Mouse (Mus musculus) adrenal gland, adult 8-10 months (tissue): ENCODE data around the gene Per1. TPM values are rescaled to one million over a fixed set of nuclear protein-coding genes. Genes with fewer than 3 reads are reported as not detected.

Experiments used
- DNase-seq: peaks from one replicate; pipeline ENCODE4 v3.0.0; 2022
- total RNA-seq, 4 experiments: library from RNA; stranded (reverse); gene quantifications; 2 replicates each; pipeline ENCODE4 v1.2.4; 2022

Gene Per1
- total RNA-seq, 4 experiments from 2014 or later: 30.0 to 119 (median 51.6) TPM

DNA sequence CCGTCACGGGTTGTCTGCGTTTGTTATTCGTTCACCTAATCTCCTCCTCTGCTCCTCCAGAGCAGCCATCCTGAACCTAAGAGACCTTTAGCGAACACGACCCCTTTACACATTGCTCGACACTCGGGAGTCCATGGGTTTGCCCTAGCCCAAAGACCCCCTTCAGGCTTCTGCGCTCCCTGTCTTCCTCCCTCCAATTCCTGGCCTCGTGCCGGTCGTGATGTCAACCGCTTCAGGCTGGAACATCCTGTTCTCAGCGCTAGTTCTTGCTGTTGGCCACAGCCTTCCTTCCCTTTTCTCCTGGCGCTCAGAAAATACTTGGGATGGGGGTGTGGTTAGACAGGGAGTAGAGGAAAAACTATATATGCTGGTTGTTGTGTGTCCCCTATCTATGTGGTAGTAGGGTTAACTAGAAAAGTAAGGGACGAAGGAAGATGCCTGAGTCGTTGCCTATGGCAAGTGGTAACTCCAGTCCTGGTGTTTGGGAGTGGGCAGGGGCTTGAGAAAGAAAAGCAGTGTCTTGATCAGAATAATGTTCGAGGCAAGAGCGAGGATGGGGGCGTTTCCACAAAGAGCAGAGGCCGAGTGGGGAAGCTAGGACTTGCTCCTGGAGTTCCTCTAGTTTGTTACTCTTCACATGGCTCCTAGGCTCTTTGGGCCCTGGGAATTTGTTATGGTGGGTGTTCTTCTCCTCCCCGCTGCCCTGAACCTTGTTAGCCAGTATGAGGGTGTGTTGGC, 4.3 kb downstream of the Per1 start:
- DNase-seq: no peak

- DNase-seq: peak; percentile 95
Measured at GRCm38 (mm10) chr11:69099915-69100345, 4.9 kb downstream of the Per1 start.

- DNase-seq: no peak
Measured at GRCm38 (mm10) chr11:69100639-69101360, 5.8 kb downstream of the Per1 start.

DNA sequence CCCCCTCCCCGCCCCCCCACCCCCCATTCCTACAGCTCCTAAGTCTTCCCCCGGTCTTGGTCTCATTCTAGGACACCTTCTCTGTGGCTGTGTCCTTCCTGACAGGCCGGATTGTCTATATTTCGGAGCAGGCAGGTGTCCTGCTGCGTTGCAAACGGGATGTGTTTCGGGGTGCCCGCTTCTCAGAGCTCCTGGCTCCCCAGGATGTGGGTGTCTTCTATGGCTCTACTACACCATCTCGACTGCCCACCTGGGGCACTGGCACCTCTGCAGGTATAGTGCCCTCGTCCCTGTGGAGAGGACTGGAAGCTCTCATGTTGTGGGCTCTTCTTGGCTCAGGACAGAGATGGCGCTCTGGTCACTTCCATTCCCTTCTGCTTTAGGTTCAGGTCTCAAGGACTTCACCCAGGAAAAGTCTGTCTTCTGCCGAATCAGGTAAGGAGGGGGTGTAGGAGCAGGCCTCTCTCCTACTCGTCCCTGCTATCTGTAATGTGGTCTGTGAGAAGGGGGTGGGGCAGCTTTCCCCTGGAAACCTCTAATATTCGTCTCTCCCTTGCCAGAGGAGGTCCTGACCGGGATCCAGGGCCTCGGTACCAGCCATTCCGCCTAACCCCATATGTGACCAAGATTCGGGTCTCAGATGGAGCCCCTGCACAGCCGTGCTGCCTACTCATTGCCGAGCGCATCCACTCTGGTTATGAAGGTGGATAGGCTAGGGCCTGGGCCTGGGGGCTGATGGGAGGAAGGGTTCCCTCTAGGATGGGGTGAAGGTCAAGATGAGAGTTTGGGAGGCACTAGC, 6.8 kb downstream of the Per1 start:
- no peak for DNase-seq

- DNase-seq: no peak
Measured at GRCm38 (mm10) chr11:69102403-69102725, 7.3 kb downstream of the Per1 start.

DNA sequence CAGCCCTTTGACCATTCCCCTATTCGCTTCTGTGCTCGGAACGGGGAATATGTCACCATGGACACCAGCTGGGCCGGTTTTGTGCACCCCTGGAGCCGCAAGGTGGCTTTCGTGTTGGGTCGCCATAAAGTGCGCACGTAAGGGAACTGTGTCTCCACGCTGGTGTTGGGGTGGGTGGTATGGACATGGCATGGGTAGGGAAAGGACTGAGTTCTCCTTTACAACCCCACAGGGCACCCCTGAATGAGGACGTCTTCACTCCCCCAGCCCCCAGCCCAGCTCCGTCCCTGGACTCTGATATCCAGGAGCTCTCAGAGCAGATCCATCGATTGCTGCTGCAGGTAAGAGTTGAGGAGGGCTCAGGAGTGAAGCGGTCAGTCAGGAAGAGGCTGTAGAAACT, 8.1 kb downstream of the Per1 start:
- DNase-seq: no peak

DNA sequence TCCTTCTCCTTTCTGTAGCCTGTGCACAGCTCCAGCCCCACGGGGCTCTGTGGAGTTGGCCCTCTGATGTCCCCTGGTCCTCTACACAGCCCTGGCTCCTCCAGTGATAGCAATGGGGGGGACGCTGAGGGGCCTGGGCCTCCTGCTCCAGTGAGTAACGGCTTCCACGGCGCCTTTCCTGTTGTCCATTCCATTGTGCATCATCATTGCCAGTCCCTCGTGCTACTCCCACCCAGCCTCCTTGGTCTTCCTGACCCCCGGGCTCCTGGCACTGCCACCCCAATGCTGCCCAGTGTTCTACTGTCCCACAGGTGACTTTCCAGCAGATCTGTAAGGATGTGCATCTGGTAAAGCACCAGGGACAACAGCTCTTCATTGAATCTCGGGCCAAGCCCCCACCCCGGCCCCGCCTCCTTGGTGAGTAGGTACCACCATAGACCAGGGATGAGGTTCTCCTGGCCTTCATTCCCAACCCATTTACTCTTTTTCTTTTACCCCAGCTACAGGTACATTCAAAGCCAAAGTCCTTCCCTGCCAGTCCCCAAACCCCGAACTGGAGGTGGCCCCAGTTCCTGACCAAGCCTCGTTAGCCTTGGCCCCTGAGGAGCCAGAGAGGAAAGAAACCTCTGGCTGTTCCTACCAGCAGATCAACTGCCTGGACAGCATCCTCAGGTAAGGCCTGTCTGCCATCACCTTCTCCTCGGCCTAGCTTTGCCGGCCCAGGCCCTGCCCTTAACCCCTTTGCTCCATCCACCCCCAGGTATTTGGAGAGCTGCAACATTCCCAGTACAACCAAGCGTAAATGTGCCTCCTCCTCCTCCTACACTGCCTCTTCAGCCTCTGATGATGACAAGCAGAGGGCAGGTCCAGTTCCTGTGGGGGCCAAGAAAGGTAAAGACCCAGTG, 8.8 kb downstream of the Per1 start:
- DNase-seq: no peak

GRCm38 (mm10) chr11:69104487-69104886, 9.5 kb downstream of the Per1 start:
- DNase-seq: no peak

DNA sequence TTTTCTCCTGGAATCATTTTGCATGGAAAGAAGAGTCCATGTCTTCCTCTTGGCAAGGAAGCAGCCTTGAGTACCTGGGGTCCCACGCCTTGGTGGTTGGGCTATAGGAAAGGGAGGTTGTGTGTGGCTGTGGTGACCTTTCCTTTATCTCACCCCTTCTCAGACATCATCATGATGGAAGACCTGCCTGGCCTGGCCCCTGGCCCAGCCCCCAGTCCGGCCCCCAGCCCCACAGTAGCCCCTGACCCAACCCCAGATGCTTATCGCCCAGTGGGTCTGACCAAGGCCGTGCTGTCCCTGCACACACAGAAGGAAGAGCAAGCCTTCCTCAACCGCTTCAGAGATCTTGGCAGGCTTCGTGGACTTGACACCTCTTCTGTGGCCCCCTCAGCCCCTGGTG, 10.2 kb downstream of the Per1 start:
- DNase-seq: no peak

DNA sequence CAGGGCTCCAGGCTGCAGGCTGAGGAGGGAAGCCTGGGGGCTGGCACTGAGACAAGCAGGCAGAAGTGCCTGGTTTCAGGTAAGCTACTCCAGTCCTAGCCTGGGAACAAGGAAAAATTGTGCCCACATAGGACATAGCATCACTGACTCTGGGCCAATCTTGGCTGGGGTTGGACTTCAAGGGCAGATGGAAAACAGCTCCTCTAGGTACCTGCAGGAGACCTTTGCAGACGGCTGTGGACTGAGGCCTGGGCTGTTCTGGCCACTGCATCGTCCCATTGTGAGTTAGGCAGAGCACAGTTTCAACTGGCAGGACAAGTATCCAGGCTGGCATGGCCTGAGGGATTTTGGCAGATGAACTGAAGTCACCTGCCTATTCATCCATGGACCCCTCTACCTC, 10.8 kb downstream of the Per1 start:
- no peak for DNase-seq

DNA sequence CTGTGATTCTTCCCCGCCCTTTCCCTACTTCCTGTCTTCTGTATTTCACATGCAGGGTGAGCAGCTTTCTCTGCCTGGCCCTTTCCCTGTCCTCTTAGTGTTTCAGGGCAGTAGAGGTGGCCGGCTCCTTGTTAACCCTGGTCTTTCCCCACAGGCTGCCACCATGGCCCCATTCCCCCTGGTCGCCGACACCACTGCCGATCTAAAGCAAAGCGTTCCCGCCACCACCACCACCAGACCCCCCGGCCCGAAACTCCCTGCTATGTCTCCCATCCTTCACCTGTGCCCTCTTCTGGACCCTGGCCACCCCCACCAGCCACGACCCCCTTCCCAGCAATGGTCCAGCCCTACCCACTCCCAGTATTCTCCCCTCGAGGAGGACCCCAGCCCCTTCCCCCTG, 11.3 kb downstream of the Per1 start:
- DNase-seq: no peak

DNA sequence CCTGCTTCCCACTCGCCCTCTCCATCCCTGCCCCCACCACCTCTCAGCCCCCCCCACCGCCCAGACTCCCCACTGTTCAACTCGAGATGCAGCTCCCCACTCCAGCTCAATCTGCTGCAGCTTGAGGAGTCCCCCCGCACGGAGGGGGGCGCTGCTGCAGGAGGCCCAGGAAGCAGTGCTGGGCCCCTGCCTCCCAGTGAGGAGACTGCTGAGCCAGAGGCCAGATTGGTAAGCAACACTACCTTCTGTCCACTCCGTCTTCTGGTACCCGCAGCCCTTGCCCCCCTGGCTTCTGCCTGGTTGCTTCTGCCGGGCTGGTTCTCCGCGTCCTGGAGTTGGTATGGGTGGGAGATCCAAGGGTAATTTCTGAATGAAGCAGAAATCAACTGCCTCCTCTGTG, 11.8 kb downstream of the Per1 start:
- DNase-seq: no peak

DNA sequence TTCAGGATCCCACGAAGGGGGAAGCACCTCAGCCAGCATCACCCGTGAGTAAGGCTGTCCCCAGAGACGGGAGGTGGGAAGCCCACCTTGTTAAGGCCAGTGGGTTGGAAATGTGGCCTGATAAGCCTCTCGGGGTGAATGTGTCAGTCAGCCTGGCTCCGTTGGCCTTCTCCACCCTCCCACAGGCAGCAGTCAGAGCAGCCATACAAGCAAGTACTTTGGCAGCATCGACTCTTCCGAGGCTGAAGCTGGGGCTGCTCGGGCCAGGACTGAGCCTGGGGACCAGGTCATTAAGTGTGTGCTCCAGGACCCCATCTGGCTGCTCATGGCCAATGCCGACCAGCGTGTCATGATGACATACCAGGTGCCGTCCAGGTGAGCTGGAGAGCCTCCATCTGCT, 12.7 kb downstream of the Per1 start:
- no peak for DNase-seq

GRCm38 (mm10) chr11:69108223-69108622, 13.2 kb downstream of the Per1 start:
- DNase-seq: no peak

GRCm38 (mm10) chr11:69109032-69109900, 14.2 kb downstream of the Per1 start:
- no peak for DNase-seq

GRCm38 (mm10) chr11:69110319-69111046, 15.5 kb downstream of the Per1 start:
- peak; percentile 87 for DNase-seq

DNA sequence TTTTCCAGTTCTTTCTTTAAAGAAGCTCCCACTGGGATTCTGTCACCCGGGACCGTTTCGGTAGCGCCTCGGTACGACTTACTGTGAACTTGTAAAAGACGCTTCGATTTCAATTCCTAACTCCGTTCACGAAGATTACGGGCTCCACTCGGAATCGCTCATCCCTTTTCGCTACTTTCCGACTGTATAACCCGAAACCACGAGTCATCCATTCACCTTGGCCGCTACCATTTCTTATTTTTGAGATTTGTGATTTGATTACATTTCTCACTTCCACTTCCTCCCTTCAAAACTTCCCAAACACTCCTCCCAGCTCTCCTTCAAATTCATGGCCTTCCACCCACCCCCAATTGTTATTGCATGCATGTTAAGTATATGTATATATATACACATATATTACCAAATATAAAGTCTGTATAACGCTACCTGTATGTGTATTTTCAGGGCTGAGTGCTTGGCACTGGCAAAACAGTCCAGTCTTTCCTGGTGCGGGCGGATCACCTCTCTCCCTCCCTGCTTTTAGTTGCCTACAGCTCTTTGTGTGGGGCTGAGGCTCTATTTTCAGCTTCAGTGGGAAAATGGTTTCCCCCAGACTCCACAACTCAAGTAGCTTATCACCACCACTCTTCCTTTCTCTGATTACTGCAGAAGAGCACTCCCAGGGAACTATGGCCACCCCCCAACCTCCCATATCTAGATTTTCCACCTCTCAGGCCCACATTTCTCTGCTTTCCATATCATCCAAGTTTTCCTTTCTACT, 16.2 kb downstream of the Per1 start:
- DNase-seq: no peak

- no peak for DNase-seq
Measured at GRCm38 (mm10) chr11:69111865-69112264, 16.8 kb downstream of the Per1 start.

DNA sequence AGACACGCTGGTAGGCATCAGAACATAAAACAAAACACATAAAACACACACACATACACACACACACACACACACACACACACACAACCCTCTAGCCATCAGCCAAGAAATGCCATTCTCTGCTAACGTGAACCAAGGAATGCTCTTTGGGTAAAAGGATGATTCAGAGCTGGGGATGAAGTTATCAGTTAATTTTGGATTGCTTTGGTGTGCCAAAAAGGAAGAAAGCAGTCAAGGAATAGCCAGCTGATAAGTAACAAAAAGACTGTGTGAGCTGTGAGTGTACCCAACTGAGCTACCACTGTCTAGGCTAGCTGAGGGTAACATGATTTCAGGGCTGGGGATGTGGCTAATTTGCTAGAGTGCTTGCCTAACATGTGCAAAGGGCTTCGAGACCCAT, 19.0 kb downstream of the Per1 start:
- DNase-seq: no peak

- DNase-seq: no peak
Measured at GRCm38 (mm10) chr11:69114621-69115020, 19.6 kb downstream of the Per1 start.
